Mouse (Mus musculus) intestine, embryonic 14.5 days (tissue): ENCODE data around the gene Rtl10. TPM values are rescaled to one million over a fixed set of nuclear protein-coding genes. Genes with fewer than 3 reads are reported as not detected.
A peak's percentile ranks its signal among the peaks of the same experiment; 100 is the strongest.

Experiments
- ATAC-seq: fragments of 200-750 bp; cut with Nextera tagmentation; replicated peaks from 2 replicates; pipeline ENCODE4 v1.8.0; 2017; ENCODE audit warnings: low read depth, moderate number of reproducible peaks, moderate TSS enrichment, moderate library complexity; ENCODE audit not compliant: low FRiP score, low TSS enrichment
- DNase-seq: peaks from one replicate; pipeline ENCODE4 v3.0.0-alpha.2; 2018; ENCODE audit warnings: low spot score
- H3K27ac ChIP-seq: fragments of 300-500 bp; sonication (generic); 2 replicates; pipeline ENCODE4 v1.5.1; 2014; ENCODE audit warnings: low read depth, mild to moderate bottlenecking, control low read depth
- H3K27me3 ChIP-seq: fragments of 300-500 bp; sonication (generic); replicated peaks from 2 replicates; pipeline ENCODE4 v1.6.1; 2014; ENCODE audit warnings: low read length, control low read depth; ENCODE audit not compliant: control insufficient read depth, insufficient read depth
- H3K36me3 ChIP-seq: fragments of 300-500 bp; sonication (generic); 2 replicates; pipeline ENCODE4 v1.6.1; 2014; ENCODE audit warnings: low read length, control low read depth; ENCODE audit not compliant: control insufficient read depth, insufficient read depth
- H3K4me1 ChIP-seq: fragments of 300-500 bp; sonication (generic); replicated peaks from 2 replicates; pipeline ENCODE4 v1.6.1; 2014; ENCODE audit warnings: low read length, control low read depth, mixed read lengths; ENCODE audit not compliant: control insufficient read depth, insufficient read depth
- H3K4me2 ChIP-seq: fragments of 300-500 bp; sonication (generic); 2 replicates; pipeline ENCODE4 v1.6.1; 2014; ENCODE audit warnings: low read length
- H3K4me3 ChIP-seq: fragments of 300-500 bp; sonication (generic); 2 replicates; pipeline ENCODE4 v1.5.1; 2014; ENCODE audit warnings: low read depth, low read length, control low read depth, mixed read lengths
- H3K9ac ChIP-seq: fragments of 300-500 bp; sonication (generic); 2 replicates; pipeline ENCODE4 v1.6.1; 2014; ENCODE audit warnings: mild to moderate bottlenecking, low read length
- H3K9me3 ChIP-seq: fragments of 300-500 bp; sonication (generic); 2 replicates; pipeline ENCODE4 v1.6.1; 2016; ENCODE audit warnings: low read length, control low read depth; ENCODE audit not compliant: control insufficient read depth
- WGBS: fragments of 180-500 bp; shearing (Covaris S2); extraction: QIAGEN DNeasy Blood & Tissue Kit; methylation state at CpG from one replicate; pipeline ENCODE4 v1.1.7; 2014; 5-methylcytosine and 5-hydroxymethylcytosine counted together
- polyA plus RNA-seq: library from polyadenylated mRNA; unstranded; fragments of >200 nt; fragmentation: Nextera tagmentation; extraction: Ambion mirVana; gene quantifications from 2 replicates; pipeline ENCODE4 v1.2.1, GENCODE M21; 2014

Rtl10 gene
- polyA plus RNA-seq, 1 experiment from 2014 or later = 2.3 TPM

DNA sequence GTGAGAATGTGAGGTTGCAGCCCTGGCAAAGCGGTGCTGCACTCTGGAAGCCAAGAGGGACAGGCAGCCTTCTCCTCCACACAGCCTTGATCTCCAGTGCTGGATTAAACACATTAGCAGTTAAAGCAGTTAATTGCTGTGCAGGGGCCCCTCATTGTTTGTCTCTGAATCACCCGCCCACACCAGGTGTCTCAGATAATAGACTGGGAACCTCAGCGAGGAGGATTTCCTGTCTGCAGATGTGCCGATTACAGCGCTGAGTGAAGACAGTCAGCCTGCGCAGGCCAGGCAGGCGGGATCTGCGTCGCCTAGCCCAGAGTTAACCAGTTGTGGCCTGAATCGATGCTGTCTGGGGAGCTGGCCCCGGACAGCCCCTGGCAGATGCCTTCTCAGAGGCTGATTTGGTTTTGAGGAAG is 38.7 kb upstream of the Rtl10 start:
- H3K4me1 ChIP-seq = peaks cover 17% of the 10 kb centered on the region
- ATAC-seq = peak; percentile 67
- H3K4me2 ChIP-seq = peak overlapping the region; percentile 38
- no peaks in the 10 kb centered on the region for H3K9me3 ChIP-seq
- no peak overlapping the region for H3K4me3 ChIP-seq
- H3K27ac ChIP-seq = peak overlapping the region; percentile 60; the same call in 1 of the 2 replicates
- H3K9ac ChIP-seq = no peak overlapping the region
- no peaks in the 10 kb centered on the region for H3K27me3 ChIP-seq
- H3K36me3 ChIP-seq = peaks cover 12% of the 10 kb centered on the region; the same call in 1 of the 2 replicates
- peak; percentile 71 for DNase-seq
- 3% methylated on average over 11 of the region's 11 CpGs for WGBS

DNA sequence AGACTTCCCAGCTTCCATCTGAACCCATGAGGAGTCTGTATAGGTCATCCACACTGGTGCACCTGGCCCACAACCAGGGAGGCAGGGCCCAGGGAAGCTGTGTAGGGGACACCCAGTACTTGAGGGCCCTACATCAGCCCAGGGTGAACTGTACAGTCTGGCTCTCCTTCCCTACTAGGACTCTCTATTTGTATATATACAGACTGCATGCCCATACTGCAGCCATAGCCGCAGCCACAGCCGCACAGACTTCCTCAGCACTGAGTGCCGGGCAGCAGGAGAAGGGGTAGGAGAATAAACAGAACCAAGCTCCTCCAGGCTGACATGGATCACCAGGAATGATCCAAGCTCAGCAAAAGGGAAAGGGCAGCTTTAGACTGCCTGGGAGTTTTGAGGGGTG is 37.9 kb upstream of the Rtl10 start:
- H3K9ac ChIP-seq = no peak overlapping the region
- ATAC-seq (no peak), DNase-seq (no peak)
- peaks cover 17% of the 10 kb centered on the region for H3K4me1 ChIP-seq
- no peak overlapping the region for H3K4me2 ChIP-seq
- no peak overlapping the region for H3K4me3 ChIP-seq
- WGBS = 50% methylated on average over 3 of the region's 3 CpGs
- no peak overlapping the region for H3K27ac ChIP-seq
- H3K36me3 ChIP-seq = peaks cover 12% of the 10 kb centered on the region; the same call in 1 of the 2 replicates
- no peaks in the 10 kb centered on the region for H3K27me3 ChIP-seq
- H3K9me3 ChIP-seq = no peaks in the 10 kb centered on the region

GRCm38 (mm10) chr16:18462031-18462430 is 36.7 kb upstream of the Rtl10 start:
- no peak overlapping the region for H3K4me2 ChIP-seq
- DNase-seq = no peak
- WGBS = 83% methylated on average over 9 of the region's 9 CpGs
- H3K27ac ChIP-seq = no peak overlapping the region
- no peak overlapping the region for H3K4me3 ChIP-seq
- no peaks in the 10 kb centered on the region for H3K9me3 ChIP-seq
- no peak overlapping the region for H3K9ac ChIP-seq
- H3K36me3 ChIP-seq = 0 out of 2 replicates have a peak, but pooled peaks cover 3% of the 10 kb centered on the region
- no peak for ATAC-seq
- H3K27me3 ChIP-seq = no peaks in the 10 kb centered on the region
- peaks cover 17% of the 10 kb centered on the region for H3K4me1 ChIP-seq

DNA sequence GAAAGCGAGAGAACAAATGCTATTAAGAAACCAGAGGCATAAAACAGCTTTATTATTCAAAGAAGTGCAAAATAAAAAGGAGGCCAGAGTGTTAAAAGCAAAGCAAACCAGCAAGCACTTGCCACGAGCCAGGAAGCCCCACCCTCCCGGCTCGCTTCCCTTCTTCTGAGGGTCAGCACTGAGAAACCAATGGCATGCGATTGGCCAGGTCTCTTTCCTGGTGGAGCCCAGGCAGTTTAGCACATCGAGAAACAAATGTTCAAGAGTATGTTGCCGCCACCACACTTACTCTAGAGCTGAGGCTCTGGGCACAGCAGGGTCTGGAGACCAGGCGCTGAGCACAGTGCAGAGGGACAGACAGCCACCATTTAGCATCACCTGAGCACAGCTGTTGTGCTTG is 36.1 kb upstream of the Rtl10 start:
- H3K4me2 ChIP-seq = no peak overlapping the region
- no peak for ATAC-seq
- H3K36me3 ChIP-seq = no peaks in the 10 kb centered on the region
- no peaks in the 10 kb centered on the region for H3K27me3 ChIP-seq
- H3K27ac ChIP-seq = no peak overlapping the region
- H3K4me3 ChIP-seq = no peak overlapping the region
- H3K4me1 ChIP-seq = peaks cover 17% of the 10 kb centered on the region
- no peaks in the 10 kb centered on the region for H3K9me3 ChIP-seq
- 48% methylated on average over 8 of the region's 8 CpGs for WGBS
- no peak for DNase-seq
- H3K9ac ChIP-seq = no peak overlapping the region

DNA sequence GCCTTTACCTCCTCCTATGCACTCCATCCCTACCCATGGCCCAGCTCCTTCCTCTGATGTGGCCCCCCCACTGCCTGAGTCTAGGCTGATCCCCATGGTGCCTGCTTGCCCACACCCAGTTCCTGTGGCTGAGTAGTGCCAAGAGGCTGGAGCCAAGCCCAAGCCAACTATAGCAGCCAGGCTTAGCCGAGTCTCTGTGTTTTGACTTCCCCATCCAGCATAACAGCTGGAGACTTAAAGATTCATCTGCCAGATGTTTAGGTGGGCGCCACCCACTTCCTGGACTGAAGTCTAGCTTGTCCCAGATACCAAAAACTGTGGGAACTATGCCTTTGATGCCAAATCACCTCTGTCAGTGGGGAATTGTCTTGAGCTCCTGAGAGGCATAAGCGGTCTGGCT is 34.4 kb upstream of the Rtl10 start:
- peaks cover 14% of the 10 kb centered on the region for H3K4me1 ChIP-seq
- WGBS = 55% methylated on average over 3 of the region's 3 CpGs
- no peak overlapping the region for H3K9ac ChIP-seq
- no peaks in the 10 kb centered on the region for H3K36me3 ChIP-seq
- DNase-seq (no peak), ATAC-seq (no peak)
- no peak overlapping the region for H3K27ac ChIP-seq
- H3K27me3 ChIP-seq = no peaks in the 10 kb centered on the region
- H3K4me2 ChIP-seq = no peak overlapping the region
- no peak overlapping the region for H3K4me3 ChIP-seq
- H3K9me3 ChIP-seq = no peaks in the 10 kb centered on the region

DNA sequence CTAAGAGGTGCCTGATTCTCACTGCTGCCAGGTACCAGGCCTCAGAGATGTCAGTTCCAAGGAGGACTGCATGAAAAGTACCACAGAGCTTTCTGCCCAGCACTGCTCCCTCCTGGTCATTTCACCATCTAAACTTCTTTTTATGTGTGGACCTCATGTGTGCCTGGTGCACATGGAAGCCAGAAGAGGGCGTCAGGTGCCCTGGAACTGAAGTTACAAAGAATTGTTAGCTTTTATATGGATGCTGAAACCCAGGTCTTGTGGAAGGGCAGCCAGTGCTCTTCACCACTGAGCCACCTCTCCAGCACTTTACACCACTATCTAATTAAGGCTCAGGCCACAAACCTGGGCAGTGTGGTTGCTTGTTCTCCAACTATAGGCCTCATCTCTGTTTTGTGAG is 27.9 kb upstream of the Rtl10 start:
- Histone ChIP-seq H3K4me2 (no peak overlapping the region), H3K9me3 (no peaks in the 10 kb centered on the region), H3K4me1 (no peaks in the 10 kb centered on the region), H3K27me3 (no peaks in the 10 kb centered on the region), H3K36me3 (no peaks in the 10 kb centered on the region), H3K4me3 (no peak overlapping the region), H3K27ac (no peak overlapping the region), H3K9ac (no peak overlapping the region)
- WGBS = 39% methylated on average over 1 of the region's 1 CpGs
- no peak for DNase-seq
- ATAC-seq = no peak

- no peaks in the 10 kb centered on the region for H3K36me3 ChIP-seq
- DNase-seq (no peak), ATAC-seq (0 out of 2 replicates have a peak, but pooled peaks have one; percentile 45)
- H3K9ac ChIP-seq = no peak overlapping the region
- H3K27me3 ChIP-seq = no peaks in the 10 kb centered on the region
- no peak overlapping the region for H3K4me2 ChIP-seq
- no peak overlapping the region for H3K4me3 ChIP-seq
- H3K9me3 ChIP-seq = no peaks in the 10 kb centered on the region
- no peaks in the 10 kb centered on the region for H3K4me1 ChIP-seq
- H3K27ac ChIP-seq = no peak overlapping the region
- WGBS = 53% methylated on average over 11 of the region's 11 CpGs
These were observed 27.2 kb upstream of the Rtl10 start for GRCm38 (mm10) chr16:18471381-18471955.

- Histone ChIP-seq H3K9ac (no peak overlapping the region), H3K4me1 (no peaks in the 10 kb centered on the region), H3K9me3 (no peaks in the 10 kb centered on the region), H3K27me3 (no peaks in the 10 kb centered on the region), H3K4me3 (no peak overlapping the region), H3K36me3 (no peaks in the 10 kb centered on the region), H3K27ac (no peak overlapping the region), H3K4me2 (no peak overlapping the region)
- ATAC-seq (no peak), DNase-seq (no peak)
- 86% methylated on average over 6 of the region's 6 CpGs for WGBS
These were observed 26.7 kb upstream of the Rtl10 start for GRCm38 (mm10) chr16:18471976-18472375.

GRCm38 (mm10) chr16:18472416-18472815 is 26.3 kb upstream of the Rtl10 start:
- 83% methylated on average over 4 of the region's 4 CpGs for WGBS
- no peak for ATAC-seq
- no peak overlapping the region for H3K4me3 ChIP-seq

More at GRCm38 (mm10) chr16:18472416-18472815, 26.3 kb upstream of the Rtl10 start:
- H3K27me3 ChIP-seq = no peaks in the 10 kb centered on the region
- H3K4me1 ChIP-seq = no peaks in the 10 kb centered on the region
- H3K9me3 ChIP-seq = no peaks in the 10 kb centered on the region
- no peak overlapping the region for H3K9ac ChIP-seq
- no peak for DNase-seq
- no peaks in the 10 kb centered on the region for H3K36me3 ChIP-seq
- no peak overlapping the region for H3K27ac ChIP-seq
- no peak overlapping the region for H3K4me2 ChIP-seq
